Mouse (Mus musculus): ENCODE results near the gene St14. TPM values are rescaled to one million over a fixed set of nuclear protein-coding genes. Genes with fewer than 3 reads are reported as not detected.

Gene St14
- polyA plus RNA-seq, 1 experiment from 2014 or later, result 12.2 TPM

DNA sequence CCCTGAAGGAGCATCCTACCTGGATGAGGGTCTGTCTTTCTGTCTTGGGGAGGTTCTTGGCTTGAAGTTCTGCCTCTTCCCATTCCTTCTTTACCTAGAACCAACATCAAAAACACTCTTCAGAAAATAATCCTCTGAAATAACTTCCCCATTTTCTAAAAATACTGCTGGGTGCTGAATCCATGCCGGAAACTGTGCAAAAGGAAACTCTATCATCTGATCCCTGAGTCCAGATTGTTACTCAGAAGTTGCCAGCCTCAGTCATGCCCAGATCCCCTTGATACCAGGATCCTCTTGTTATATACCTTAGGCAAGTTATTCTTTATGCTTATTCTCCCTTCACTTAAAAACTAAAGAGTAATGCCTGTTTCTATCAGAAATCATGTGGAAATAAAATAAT lies 31.7 kb upstream of the St14 start:
- Histone ChIP-seq H3K27ac (replicated peaks; ENCODE audit: low read depth, low read length) (no peak overlapping the region), H3K36me3 (ENCODE audit: control insufficient read depth, insufficient read depth, low read length) (peaks cover 87% of the 10 kb centered on the region), H3K4me3 (ENCODE audit: low read depth, low read length) (no peak overlapping the region), H3K9me3 (ENCODE audit: control insufficient read depth, low read length) (no peaks in the 10 kb centered on the region), H3K4me2 (ENCODE audit: low read depth, low read length) (no peak overlapping the region), H3K27me3 (replicated peaks; ENCODE audit: control insufficient read depth, insufficient read depth, low read length) (no peaks in the 10 kb centered on the region), H3K9ac (ENCODE audit: low read depth, low read length) (no peak overlapping the region), H3K4me1 (ENCODE audit: control insufficient read depth, insufficient read depth, low read length) (no peaks in the 10 kb centered on the region)
- no peak for ATAC-seq (ENCODE audit: low read depth)
- DNase-seq (ENCODE audit: low spot score), result no peak
- WGBS, result 79% methylated on average over 1 of the region's 1 CpGs

DNA sequence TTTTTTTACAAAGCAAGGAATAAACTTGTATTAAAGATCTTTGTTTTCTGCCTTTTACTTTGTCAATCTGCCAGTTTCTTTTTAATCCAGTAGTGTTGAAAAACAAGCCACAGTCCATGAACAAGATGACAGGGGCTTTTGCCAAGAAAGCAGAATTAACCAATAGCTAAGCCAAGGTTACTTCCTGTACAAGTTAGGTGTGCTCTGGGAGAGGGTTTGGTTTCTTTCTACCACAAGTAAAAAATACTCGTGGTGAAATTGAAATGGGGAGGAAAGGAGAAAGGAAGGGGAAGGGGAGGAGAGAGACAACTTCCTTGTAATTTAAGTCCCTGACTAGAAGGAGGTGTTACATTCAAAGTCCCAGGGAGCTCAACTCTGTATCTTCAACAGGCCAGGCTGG lies 31.3 kb upstream of the St14 start:
- no peaks in the 10 kb centered on the region for H3K27me3 ChIP-seq (replicated peaks; ENCODE audit: control insufficient read depth, insufficient read depth, low read length)
- no peak overlapping the region for H3K4me2 ChIP-seq (ENCODE audit: low read depth, low read length)
- DNase-seq (ENCODE audit: low spot score) (no peak), ATAC-seq (ENCODE audit: low read depth) (no peak)
- H3K4me1 ChIP-seq (ENCODE audit: control insufficient read depth, insufficient read depth, low read length), result no peaks in the 10 kb centered on the region
- H3K9me3 ChIP-seq (ENCODE audit: control insufficient read depth, low read length), result no peaks in the 10 kb centered on the region
- WGBS, result 50% methylated on average over 1 of the region's 1 CpGs
- H3K27ac ChIP-seq (replicated peaks; ENCODE audit: low read depth, low read length), result no peak overlapping the region
- H3K4me3 ChIP-seq (ENCODE audit: low read depth, low read length), result no peak overlapping the region
- H3K9ac ChIP-seq (ENCODE audit: low read depth, low read length), result no peak overlapping the region
- H3K36me3 ChIP-seq (ENCODE audit: control insufficient read depth, insufficient read depth, low read length), result peaks cover 87% of the 10 kb centered on the region

DNA sequence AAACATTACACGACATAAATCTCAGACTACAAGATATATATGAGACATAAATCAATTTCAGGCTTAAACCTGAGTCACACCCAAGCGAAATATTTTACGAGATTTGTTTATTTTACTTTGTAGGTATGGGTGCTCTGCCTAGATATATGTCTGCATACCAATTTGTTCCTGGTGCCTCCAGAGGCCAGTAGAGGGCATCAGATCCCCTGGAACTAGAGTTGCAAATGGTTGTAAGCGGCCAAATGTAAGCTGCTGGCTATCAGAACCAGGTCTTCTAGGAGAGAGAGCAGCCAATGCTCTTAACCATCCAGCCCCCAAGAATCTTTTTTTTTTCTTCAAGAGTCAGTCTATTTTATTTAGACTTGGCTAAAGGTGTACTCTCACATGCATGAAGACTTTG lies 28.3 kb upstream of the St14 start:
- Histone ChIP-seq H3K27me3 (replicated peaks; ENCODE audit: control insufficient read depth, insufficient read depth, low read length) (no peaks in the 10 kb centered on the region), H3K9me3 (ENCODE audit: control insufficient read depth, low read length) (no peaks in the 10 kb centered on the region), H3K4me2 (ENCODE audit: low read depth, low read length) (no peak overlapping the region), H3K27ac (replicated peaks; ENCODE audit: low read depth, low read length) (no peak overlapping the region), H3K4me3 (ENCODE audit: low read depth, low read length) (no peak overlapping the region), H3K36me3 (ENCODE audit: control insufficient read depth, insufficient read depth, low read length) (peaks cover 92% of the 10 kb centered on the region), H3K9ac (ENCODE audit: low read depth, low read length) (no peak overlapping the region), H3K4me1 (ENCODE audit: control insufficient read depth, insufficient read depth, low read length) (no peaks in the 10 kb centered on the region)
- 79% methylated on average over 4 of the region's 4 CpGs for WGBS
- DNase-seq (ENCODE audit: low spot score) (peak; percentile 33), ATAC-seq (ENCODE audit: low read depth) (no peak)

DNA sequence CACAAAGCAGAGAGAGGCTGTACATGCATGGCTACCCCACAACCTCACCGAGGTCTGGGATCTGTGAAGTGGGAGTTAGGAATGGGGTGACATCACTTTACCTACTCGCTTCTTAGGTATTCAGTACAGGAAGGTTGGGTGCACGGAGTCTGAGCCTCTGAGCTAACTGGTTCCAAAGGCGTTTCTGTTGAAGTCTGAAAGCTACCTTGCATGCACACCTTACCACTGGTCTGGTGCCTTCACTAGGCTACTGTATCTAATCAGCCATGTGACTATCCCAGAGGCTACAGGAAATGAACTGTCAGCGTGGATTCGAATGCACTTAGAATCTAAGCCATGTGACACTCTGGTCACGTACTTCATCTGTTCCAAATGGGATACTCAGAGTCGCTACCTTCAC lies 24.9 kb upstream of the St14 start:
- WGBS, result 81% methylated on average over 8 of the region's 8 CpGs
- no peak overlapping the region for H3K27ac ChIP-seq (replicated peaks; ENCODE audit: low read depth, low read length)
- no peaks in the 10 kb centered on the region for H3K27me3 ChIP-seq (replicated peaks; ENCODE audit: control insufficient read depth, insufficient read depth, low read length)
- peaks cover 97% of the 10 kb centered on the region for H3K36me3 ChIP-seq (ENCODE audit: control insufficient read depth, insufficient read depth, low read length)
- H3K4me1 ChIP-seq (ENCODE audit: control insufficient read depth, insufficient read depth, low read length), result no peaks in the 10 kb centered on the region
- no peaks in the 10 kb centered on the region for H3K9me3 ChIP-seq (ENCODE audit: control insufficient read depth, low read length)
- H3K4me3 ChIP-seq (ENCODE audit: low read depth, low read length), result no peak overlapping the region
- DNase-seq (ENCODE audit: low spot score) (no peak), ATAC-seq (ENCODE audit: low read depth) (no peak)
- no peak overlapping the region for H3K4me2 ChIP-seq (ENCODE audit: low read depth, low read length)
- H3K9ac ChIP-seq (ENCODE audit: low read depth, low read length), result no peak overlapping the region

DNA sequence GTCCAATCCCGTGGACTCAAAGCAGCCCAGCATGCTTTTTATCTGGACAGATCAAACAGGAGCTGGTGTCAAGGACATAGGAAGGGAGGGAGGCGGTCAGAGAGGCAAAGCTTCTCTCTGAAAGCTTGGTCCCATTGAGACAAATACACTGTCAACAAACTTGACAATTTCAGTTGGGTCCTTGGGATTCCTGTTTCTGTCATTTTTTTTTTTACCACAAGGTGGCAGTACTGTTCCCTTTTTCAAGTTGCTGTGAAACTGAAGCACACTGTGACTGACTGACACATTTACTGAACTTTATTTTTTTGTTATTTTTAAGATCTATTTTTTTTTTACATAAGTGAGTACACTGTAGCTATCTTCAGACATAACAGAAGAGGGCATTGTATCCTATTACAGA lies 19.4 kb upstream of the St14 start:
- Histone ChIP-seq H3K9ac (ENCODE audit: low read depth, low read length) (no peak overlapping the region), H3K4me2 (ENCODE audit: low read depth, low read length) (no peak overlapping the region), H3K4me3 (ENCODE audit: low read depth, low read length) (no peak overlapping the region), H3K27me3 (replicated peaks; ENCODE audit: control insufficient read depth, insufficient read depth, low read length) (no peaks in the 10 kb centered on the region), H3K27ac (replicated peaks; ENCODE audit: low read depth, low read length) (no peak overlapping the region), H3K4me1 (ENCODE audit: control insufficient read depth, insufficient read depth, low read length) (no peaks in the 10 kb centered on the region), H3K36me3 (ENCODE audit: control insufficient read depth, insufficient read depth, low read length) (peaks cover 78% of the 10 kb centered on the region), H3K9me3 (ENCODE audit: control insufficient read depth, low read length) (no peaks in the 10 kb centered on the region)
- ATAC-seq (ENCODE audit: low read depth), result no peak
- DNase-seq (ENCODE audit: low spot score), result peak; percentile 56
- WGBS, result 87% methylated on average over 2 of the region's 2 CpGs

DNA sequence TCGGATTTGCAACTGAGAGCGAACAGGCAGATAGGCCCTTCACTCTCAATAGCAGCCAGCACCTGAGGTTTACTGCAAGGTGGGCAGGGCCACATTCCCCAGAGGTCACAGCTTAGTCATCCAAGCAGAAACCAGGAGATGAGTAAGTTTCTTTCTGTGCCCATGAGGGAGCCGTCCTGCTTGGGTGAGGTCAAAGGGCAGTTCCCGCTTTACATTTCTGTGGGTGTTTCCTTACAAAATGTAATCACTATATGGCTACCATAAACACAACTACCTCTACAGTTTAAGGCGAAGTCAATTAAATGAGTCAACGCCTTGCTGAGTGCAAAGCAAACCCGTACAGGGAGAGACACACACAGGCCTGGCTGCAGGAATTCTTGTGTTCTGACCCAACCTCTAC lies 16.5 kb upstream of the St14 start:
- Histone ChIP-seq H3K27ac (replicated peaks; ENCODE audit: low read depth, low read length) (no peak overlapping the region), H3K9ac (ENCODE audit: low read depth, low read length) (no peak overlapping the region), H3K4me1 (ENCODE audit: control insufficient read depth, insufficient read depth, low read length) (no peaks in the 10 kb centered on the region), H3K4me3 (ENCODE audit: low read depth, low read length) (no peak overlapping the region), H3K36me3 (ENCODE audit: control insufficient read depth, insufficient read depth, low read length) (peaks cover 50% of the 10 kb centered on the region), H3K9me3 (ENCODE audit: control insufficient read depth, low read length) (no peaks in the 10 kb centered on the region), H3K27me3 (replicated peaks; ENCODE audit: control insufficient read depth, insufficient read depth, low read length) (no peaks in the 10 kb centered on the region), H3K4me2 (ENCODE audit: low read depth, low read length) (no peak overlapping the region)
- WGBS, result 77% methylated on average over 7 of the region's 7 CpGs
- ATAC-seq (ENCODE audit: low read depth), result no peak
- DNase-seq (ENCODE audit: low spot score), result no peak

DNA sequence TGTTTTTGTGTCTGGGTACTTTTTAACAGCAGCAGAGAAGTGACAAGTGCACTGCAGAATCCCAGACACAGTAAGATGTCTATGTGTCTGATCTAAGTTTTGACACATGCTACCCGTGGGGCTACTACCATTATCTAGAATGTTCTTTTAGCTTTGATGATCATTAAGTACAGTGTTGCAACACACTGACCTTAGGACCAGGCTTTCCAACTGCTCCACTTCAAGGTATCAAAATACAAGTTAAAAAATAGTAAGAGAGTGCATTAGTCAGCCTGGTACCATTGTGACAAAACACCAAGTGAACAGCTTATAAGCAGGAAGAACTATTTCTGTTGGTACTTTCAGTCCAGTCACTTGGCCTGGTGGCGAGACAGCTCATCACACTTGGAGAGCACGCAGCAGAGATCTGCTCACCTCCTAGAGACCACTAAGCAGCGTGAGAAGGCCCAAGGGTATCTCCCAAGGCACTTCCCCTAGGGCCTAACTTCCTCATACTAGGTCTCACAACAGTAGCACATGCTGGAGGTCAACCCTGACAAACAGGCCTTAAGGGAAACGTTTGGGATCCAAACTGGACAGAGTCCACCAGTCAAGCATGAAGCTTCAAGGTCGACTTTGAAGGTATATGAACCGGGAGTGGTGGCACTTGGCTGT lies 13.7 kb upstream of the St14 start:
- H3K27ac ChIP-seq (replicated peaks; ENCODE audit: low read depth, low read length), result no peak overlapping the region
- no peaks in the 10 kb centered on the region for H3K9me3 ChIP-seq (ENCODE audit: control insufficient read depth, low read length)
- 84% methylated on average over 7 of the region's 7 CpGs for WGBS
- no peak overlapping the region for H3K9ac ChIP-seq (ENCODE audit: low read depth, low read length)
- DNase-seq (ENCODE audit: low spot score), result no peak
- H3K36me3 ChIP-seq (ENCODE audit: control insufficient read depth, insufficient read depth, low read length), result peaks cover 22% of the 10 kb centered on the region
- H3K4me1 ChIP-seq (ENCODE audit: control insufficient read depth, insufficient read depth, low read length), result no peaks in the 10 kb centered on the region
- no peak overlapping the region for H3K4me3 ChIP-seq (ENCODE audit: low read depth, low read length)
- H3K27me3 ChIP-seq (replicated peaks; ENCODE audit: control insufficient read depth, insufficient read depth, low read length), result no peaks in the 10 kb centered on the region
- H3K4me2 ChIP-seq (ENCODE audit: low read depth, low read length), result no peak overlapping the region
- ATAC-seq (ENCODE audit: low read depth), result no peak

DNA sequence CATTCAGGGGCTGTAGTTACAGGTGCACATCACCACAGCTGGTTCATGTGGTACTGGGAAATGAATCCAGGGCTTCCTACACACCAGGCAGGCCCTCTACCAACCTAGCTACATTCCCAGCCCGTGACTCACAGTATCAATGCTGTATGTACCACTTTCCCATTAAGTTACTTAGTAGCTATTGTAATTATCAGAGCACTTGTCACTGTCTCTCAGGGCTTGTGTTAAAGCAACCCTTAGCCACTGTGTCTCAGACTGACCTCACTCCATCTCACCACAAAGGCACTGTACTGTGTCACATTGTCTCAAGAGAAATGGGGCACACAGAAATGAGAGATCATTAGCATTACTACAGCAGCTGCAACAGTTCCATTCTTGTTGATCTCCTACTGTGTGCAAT lies 11.3 kb upstream of the St14 start:
- DNase-seq (ENCODE audit: low spot score) (no peak), ATAC-seq (ENCODE audit: low read depth) (peak; percentile 47; the same call in 1 of the 2 replicates)
- Histone ChIP-seq H3K4me3 (ENCODE audit: low read depth, low read length) (no peak overlapping the region), H3K4me1 (ENCODE audit: control insufficient read depth, insufficient read depth, low read length) (no peaks in the 10 kb centered on the region), H3K9ac (ENCODE audit: low read depth, low read length) (no peak overlapping the region), H3K27me3 (replicated peaks; ENCODE audit: control insufficient read depth, insufficient read depth, low read length) (no peaks in the 10 kb centered on the region), H3K9me3 (ENCODE audit: control insufficient read depth, low read length) (no peaks in the 10 kb centered on the region), H3K4me2 (ENCODE audit: low read depth, low read length) (no peak overlapping the region), H3K36me3 (ENCODE audit: control insufficient read depth, insufficient read depth, low read length) (no peaks in the 10 kb centered on the region), H3K27ac (replicated peaks; ENCODE audit: low read depth, low read length) (no peak overlapping the region)
- 64% methylated on average over 1 of the region's 1 CpGs for WGBS

DNA sequence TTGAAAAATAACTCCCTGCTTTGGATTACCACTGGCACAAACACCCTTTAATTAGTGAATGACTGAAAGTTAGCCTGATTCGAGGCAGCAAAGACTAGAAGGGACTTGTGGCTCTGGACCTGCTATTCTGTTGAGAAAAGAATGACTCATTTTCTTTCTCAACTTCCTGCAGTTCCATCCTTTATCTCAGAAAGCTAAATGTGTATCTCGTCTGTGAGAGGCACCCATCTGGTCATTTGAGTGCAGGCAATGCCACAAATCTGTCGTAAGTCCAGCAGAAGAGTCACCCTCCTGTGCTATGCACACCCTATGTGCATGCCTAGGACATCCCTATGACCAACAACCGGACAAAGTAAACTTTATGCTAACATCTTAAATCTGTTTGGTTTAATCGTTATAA lies 1.5 kb upstream of the St14 start:
- Histone ChIP-seq H3K9ac (ENCODE audit: low read depth, low read length) (no peak overlapping the region), H3K4me2 (ENCODE audit: low read depth, low read length) (no peak overlapping the region), H3K36me3 (ENCODE audit: control insufficient read depth, insufficient read depth, low read length) (no peaks in the 10 kb centered on the region), H3K27me3 (replicated peaks; ENCODE audit: control insufficient read depth, insufficient read depth, low read length) (peaks cover 68% of the 10 kb centered on the region), H3K9me3 (ENCODE audit: control insufficient read depth, low read length) (no peaks in the 10 kb centered on the region), H3K4me1 (ENCODE audit: control insufficient read depth, insufficient read depth, low read length) (peaks cover 6% of the 10 kb centered on the region), H3K4me3 (ENCODE audit: low read depth, low read length) (no peak overlapping the region), H3K27ac (replicated peaks; ENCODE audit: low read depth, low read length) (no peak overlapping the region)
- ATAC-seq (ENCODE audit: low read depth), result no peak
- DNase-seq (ENCODE audit: low spot score), result no peak
- 77% methylated on average over 5 of the region's 5 CpGs for WGBS
